Mouse (Mus musculus) frontal cortex, postnatal 36 days (tissue): ENCODE measurements around the gene Cnn3.

Experiments used
- DNase-seq, 2 experiments: peaks; one replicate each; pipeline ENCODE4 v3.0.0; 2022; ENCODE audit warnings: low spot score in 2 of 2

The Cnn3 gene

DNA sequence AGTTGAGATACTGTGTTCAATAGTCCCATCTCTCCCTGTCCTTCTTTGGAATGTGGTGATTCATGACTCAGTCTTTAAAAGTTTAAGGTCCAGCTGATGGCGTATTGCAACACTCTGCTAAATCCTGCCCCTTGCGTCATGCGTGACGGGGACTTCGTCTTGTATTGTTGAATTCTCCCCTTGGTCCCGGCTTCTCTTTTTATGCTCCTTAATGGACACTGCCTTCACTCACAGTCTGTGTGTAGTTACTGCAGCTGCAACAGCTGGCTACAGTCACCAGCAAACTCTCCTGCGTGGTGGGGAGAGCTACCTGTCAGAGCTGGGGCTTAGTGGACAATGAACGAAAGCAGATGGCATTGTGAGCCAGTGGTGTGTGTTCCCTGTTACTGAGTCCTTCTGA lies 23.2 kb downstream of the Cnn3 start:
- DNase-seq, result no peak

DNA sequence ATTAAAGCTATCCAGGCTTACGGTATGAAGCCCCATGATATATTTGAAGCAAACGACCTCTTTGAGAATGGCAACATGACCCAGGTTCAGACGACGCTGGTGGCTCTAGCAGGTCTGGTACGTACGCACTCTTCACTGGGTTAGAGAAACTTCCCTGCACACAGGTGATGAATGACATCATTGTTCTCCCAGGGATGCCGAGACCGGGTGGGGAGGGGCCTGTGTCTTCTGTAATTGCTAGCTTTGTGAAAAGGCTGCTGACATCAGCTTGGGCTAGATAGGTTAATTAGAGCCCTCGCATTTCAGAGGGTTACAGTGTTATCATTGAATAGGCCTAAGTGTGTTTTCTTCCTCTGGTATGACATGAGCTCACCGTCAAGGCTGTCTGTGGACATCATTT lies 25.1 kb downstream of the Cnn3 start:
- no peak for DNase-seq

DNA sequence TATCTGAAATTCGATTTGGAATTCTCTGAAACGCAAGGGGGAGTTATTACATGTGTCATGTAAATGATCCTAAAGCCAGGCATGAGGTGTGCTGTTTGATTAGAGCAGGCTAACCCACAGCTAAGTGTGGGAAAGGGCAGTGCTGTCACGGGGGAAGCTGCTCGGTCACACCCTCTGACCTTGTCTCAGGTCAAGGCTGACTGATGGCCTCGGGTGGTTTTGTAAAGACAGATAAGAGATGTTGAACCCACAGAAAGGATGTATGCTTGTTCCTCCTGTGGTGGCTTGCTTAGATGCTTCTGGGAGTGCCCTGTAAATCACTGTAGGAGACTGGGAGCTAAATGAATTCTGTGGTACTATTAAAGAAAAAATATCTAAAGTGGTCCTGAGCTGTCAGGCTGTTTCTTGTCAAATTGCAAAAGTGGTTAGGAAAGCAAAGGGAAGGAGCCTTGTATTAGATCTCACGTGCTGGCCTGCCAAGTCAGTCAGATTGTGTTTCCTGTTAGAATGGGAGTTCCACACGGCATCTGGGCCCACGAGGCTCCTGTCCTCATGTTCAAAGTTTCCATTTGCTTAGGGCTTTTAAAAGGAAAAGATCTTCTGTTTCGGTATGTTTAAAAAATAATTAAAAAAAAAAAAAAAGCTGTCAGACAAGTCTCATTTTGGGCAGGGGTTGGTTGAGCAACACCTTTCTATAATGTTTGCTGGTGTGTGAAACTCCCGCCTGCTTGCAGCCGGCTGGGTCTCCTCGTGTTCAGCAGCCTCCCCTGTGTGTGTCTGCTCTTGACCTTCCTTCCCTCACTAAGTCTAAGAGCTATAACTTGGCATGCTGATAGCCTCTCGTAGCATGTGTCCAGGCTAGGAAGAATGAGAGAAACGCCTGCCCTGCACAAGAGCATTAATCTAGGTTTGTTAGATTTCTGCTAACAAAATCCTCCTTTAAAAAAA lies 32.5 kb downstream of the Cnn3 start:
- DNase-seq, result no peak

DNA sequence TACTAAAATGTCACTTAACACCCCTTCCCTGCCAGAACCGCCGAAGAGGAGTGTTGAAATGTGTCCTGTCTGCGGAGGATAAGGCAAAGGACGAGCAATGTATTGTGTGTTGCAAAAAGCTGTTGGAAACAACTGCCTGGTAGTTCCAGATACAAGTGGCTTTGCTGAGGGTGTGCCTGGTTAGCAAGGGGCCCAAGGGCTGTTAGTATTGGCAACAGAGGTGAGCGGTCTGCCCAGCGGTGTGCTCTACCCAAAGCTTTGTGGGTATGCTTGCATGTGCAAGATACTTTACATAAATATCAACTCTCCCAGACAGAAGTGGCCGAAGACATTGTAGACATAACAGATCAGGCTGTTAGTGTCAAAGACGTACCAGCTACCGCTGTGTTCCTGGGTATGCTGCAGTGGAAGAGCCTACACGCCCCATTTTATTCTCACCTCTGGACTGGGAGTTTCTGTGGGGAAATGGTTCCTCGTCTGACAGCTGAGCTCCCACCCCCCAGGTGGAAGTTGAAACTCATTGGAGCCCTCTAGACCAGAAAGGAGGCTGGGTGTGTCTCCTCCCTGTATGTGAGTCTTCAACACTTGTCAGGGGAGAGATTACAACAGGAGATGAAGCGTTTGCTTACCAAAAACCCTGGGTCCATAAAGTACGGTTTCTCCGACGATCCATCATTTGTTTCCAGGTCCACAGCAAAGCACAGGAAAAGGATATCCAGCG lies 34.3 kb downstream of the Cnn3 start:
- DNase-seq, result no peak

GRCm38 (mm10) chr3:121461477-121461876 lies 35.2 kb downstream of the Cnn3 start:
- no peak for DNase-seq

- no peak for DNase-seq
These were observed 36.5 kb downstream of the Cnn3 start for GRCm38 (mm10) chr3:121462782-121463181.

DNA sequence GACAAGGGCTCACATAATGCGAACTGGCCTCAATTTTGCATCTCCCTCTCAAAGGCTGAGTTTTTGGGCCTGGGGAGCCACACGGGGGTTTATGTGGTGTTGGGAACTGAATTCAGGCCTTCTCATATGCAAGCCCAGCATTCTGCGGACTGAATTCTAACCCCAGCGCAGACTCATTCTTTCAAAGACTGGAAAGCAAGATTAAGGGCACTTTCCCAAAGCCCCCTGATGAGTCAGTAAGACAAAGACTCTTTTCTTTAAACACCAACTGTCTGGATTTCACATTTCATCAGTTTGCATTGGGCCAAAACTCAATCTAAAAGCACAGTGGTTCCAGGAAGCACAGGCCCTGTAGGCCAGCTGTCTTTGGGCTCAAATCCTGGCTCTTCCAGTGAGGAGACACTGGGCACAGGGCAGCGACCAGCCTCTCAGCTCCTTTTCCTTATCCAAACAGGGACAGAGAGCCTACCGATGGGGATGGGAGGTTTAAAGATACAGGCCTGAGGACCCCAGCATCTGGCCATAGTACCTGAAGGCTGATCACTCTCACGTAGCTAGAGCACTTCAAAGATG lies 38.5 kb downstream of the Cnn3 start:
- DNase-seq, result no peak

- no peak for DNase-seq
These were observed 39.5 kb downstream of the Cnn3 start for GRCm38 (mm10) chr3:121465795-121466194.

GRCm38 (mm10) chr3:121467094-121467552 lies 40.8 kb downstream of the Cnn3 start:
- no peak for DNase-seq

- DNase-seq, result no peak
These were observed 41.8 kb downstream of the Cnn3 start for GRCm38 (mm10) chr3:121468136-121468535.

DNA sequence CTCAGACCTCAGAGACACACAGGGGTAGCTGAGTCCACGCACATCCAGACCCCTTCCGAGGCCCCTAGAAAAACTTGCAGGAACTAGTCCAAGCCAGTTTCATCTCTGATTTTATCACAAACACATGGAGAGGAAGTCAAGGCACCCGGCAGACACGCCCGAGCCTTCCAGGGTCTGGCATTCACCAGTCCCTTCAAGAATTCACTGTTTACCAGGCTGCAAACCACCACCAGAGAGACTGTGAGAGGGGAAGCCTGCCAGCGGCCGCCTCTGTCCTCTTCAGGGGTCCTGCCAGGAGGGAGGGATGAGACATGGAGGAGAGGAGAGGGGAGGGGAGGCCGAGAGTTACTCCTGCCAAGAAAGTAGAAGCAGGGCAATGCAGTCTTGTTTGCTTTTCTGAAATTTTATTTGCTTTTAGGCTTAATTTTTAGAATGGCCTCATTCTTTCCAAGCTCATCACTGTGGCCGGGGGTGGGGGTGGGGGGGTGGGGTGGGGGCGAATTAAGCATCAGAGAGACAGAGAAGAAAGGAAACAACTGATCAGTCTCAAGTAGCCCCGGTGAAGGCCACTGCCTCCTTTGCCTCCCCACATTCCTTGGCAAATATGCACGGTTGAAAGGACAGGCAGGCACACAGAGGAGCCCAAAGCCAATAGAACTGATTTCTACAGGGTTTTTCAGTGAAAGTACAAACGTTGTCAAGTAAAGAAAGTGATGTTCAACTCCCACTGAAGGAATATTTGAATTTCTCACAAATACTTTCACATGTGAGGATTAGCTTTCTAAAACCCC lies 43.1 kb downstream of the Cnn3 start:
- DNase-seq, result no peak

- no peak for DNase-seq
These were observed 45.4 kb downstream of the Cnn3 start for GRCm38 (mm10) chr3:121471703-121472102.

- DNase-seq, result no peak
These were observed 48.4 kb downstream of the Cnn3 start for GRCm38 (mm10) chr3:121474738-121475137.

DNA sequence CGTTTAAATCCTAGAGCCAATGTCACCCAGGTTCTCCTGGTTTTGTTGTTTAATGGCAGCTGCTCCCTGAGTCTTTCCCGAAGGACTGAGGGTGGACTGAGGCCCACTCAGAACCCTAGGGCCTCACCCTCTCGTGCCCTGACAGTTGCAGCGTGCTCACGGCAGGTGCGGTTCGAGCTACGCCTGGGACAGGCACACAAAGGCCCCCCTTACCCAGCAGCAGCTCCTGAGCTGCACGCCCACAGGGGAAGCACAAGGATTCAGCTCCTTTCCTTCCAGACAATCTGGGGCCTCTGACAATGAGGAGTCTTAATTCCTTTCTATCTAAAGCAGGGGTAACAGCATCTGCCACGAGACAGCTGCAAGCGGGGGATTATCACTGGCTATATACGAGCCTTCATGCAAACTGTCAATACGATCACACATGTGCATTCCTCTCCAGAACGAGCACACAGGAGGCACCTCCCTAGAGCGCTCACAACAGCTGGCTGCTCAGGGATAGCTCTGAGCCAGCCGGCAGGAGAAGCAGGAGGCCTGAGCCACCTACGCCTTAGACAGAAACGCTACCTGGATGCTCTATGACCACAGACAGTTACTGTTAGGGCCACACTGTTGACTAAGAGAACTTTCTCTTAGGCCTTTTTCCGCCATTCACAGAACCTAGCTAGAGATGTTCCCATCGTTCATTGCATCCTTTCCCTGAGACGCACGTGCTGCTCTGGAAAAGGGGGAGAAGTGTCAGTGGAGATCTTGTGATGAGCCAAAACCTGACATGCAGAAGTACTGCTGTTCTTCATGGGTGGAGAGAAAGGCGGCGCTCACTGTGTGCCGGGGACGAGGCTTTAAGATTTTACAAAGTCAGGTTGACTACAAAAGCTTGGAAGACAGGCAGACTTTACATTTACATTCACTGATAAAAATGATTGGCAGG lies 54.0 kb downstream of the Cnn3 start:
- DNase-seq, result no peak

DNA sequence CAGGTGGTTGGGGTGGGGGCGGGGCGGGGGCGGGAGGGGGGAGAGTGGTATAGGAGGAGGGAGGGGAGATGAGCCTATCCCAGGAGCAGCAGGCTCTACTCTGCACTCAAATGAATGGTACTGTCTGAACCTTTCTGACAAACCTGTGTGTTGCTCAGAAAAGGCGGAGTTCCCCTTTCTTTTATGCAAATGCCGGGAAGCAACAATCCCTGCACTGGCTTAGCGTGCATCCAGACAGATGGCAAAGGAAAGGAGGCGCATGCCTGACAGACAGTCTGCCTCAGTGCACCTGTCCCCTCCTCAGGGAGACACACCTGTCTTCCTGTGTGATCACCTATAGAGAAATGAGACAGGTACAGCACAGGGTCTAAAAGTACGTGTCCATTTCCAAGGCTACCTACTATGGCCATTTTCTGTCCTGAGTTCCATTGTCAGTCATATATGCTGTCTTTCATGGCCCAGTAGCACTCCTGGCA lies 54.7 kb downstream of the Cnn3 start:
- no peak for DNase-seq

DNA sequence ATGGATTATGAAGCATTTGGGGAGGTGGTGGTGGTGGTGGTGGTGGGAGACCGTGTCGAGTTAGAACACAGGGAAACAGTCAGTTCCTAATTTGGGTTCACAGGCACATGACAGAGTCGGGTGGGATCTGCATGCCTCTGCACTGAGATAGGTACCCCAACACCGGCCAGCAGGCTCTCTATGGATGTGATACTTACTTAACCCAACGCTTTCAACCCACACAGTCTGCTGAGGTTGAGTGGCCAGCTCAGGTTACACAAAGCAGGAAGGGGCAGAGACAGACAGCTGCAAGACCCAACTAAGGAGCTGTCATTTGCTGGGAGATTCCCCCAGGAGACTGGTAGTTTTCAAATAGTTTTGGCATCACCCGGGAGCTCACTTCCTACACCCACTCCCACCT lies 55.3 kb downstream of the Cnn3 start:
- DNase-seq, result peak in 1 of 2 experiments; percentile 8

GRCm38 (mm10) chr3:121483266-121484161 lies 57.2 kb downstream of the Cnn3 start:
- peak; percentile 24 to 30 for DNase-seq

- no peak for DNase-seq
These were observed 58.9 kb downstream of the Cnn3 start for GRCm38 (mm10) chr3:121485201-121485600.

- peak; percentile 35 to 52 for DNase-seq
These were observed 63.3 kb downstream of the Cnn3 start for GRCm38 (mm10) chr3:121489462-121490118.
